Mouse (Mus musculus) cortical plate, adult 2 months (tissue): ENCODE data around the gene Pcca.

ENCODE experiments used
- CTCF ChIP-seq: fragments of 200-500 bp; IDR thresholded peaks from 2 replicates; pipeline ENCODE4 v1.5.1; 2011; ENCODE audit warnings: mild to moderate bottlenecking, control low read depth, low read length; ENCODE audit not compliant: insufficient read depth; ENCODE audit errors: extremely low read depth
- POLR2A ChIP-seq: fragments of 200-500 bp; IDR thresholded peaks from 2 replicates; pipeline ENCODE4 v1.6.1; 2011; ENCODE audit warnings: mild to moderate bottlenecking, low read length, control low read depth; ENCODE audit not compliant: insufficient read depth; ENCODE audit errors: extremely low read depth

DNA sequence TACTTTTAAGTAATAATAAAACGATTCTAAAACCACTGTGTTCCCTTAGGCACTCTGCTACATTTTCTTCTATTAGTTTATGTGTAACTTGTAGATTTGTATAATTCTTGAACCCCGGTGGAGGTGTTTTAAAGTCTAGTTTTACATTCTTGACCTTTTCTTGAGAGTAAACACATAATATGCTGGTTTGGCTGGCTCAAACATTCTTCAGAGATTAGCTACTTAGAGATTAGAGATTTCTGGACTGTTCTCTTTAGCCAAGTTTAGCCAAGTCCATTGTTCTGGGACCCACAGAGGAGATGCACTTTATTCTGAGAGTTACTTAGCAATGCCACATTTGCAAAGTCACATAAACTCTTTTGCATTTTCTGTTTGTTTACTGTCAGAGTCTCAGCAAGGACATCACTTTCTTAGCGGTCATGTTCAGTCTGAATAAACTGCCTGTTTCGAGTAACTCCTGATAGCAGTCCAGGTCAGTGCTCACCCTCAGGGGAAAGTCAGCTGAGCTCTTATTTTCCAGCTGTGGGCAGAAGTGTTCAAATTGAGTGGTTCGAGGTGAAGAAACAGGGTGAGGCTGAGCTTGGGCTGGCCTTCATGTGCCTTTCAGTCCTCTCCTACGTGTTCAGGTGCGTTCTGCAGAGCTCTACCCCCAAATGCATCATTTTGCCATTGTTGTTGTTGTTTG, 18.8 kb downstream of the Pcca start:
- TF ChIP-seq CTCF (no peak), POLR2A (no peak)
